In genomic region chr2:27075485-27075884, GRCm38 (mm10) we compare ENCODE assay signal across 8 mouse cellular contexts. TPM values are rescaled to one million over a fixed set of nuclear protein-coding genes. Genes with fewer than 3 reads are reported as not detected.
DNase-seq lines count a peak whose midpoint lies in the region; ATAC-seq and TF ChIP-seq lines count a peak whose summit lies in the region.

No protein-coding gene starts in this region.

- no peaks in the 10 kb centered on the region for H3K9me3 ChIP-seq in kidney, embryonic 14.5 days (ENCODE audit: control insufficient read depth, low read length)
- H3K9me3 ChIP-seq in embryonic facial prominence, embryonic 15.5 days (replicated peaks) = no peaks in the 10 kb centered on the region
- H3K9me3 ChIP-seq in limb, embryonic 14.5 days (ENCODE audit: control insufficient read depth, low read length) = no peaks in the 10 kb centered on the region

- no peaks in the 10 kb centered on the region; the same call in 1 of the 2 replicates for H3K27me3 ChIP-seq in kidney, embryonic 14.5 days (ENCODE audit: control insufficient read depth, insufficient read depth, low read length)
- peaks cover 13% of the 10 kb centered on the region for H3K27me3 ChIP-seq in embryonic facial prominence, embryonic 15.5 days
- H3K27me3 ChIP-seq in limb, embryonic 14.5 days (ENCODE audit: control insufficient read depth, insufficient read depth, low read length) = no peaks in the 10 kb centered on the region

- no peak overlapping the region for H3K9ac ChIP-seq in kidney, embryonic 14.5 days (ENCODE audit: low read depth, low read length)
- no peak overlapping the region for H3K9ac ChIP-seq in embryonic facial prominence, embryonic 15.5 days
- no peak overlapping the region for H3K9ac ChIP-seq in limb, embryonic 14.5 days (ENCODE audit: low read depth, low read length, severe bottlenecking)

- no peak for ATAC-seq in kidney, embryonic 14.5 days (ENCODE audit: low FRiP score, low TSS enrichment)
- ATAC-seq in embryonic facial prominence, embryonic 15.5 days (ENCODE audit: insufficient number of reproducible peaks, low FRiP score, low TSS enrichment, low read depth) = 0 out of 2 replicates have a peak, but pooled peaks have one; percentile 13
- ATAC-seq in limb, embryonic 14.5 days (ENCODE audit: low FRiP score, low read depth) = peak; percentile 20

- no peaks in the 10 kb centered on the region for H3K36me3 ChIP-seq in kidney, embryonic 14.5 days (ENCODE audit: control insufficient read depth, insufficient read depth, low read length)
- no peaks in the 10 kb centered on the region for H3K36me3 ChIP-seq in embryonic facial prominence, embryonic 15.5 days
- no peaks in the 10 kb centered on the region for H3K36me3 ChIP-seq in limb, embryonic 14.5 days (ENCODE audit: control insufficient read depth, insufficient read depth, low read length)

- 56% methylated on average over 3 of the region's 3 CpGs for WGBS in kidney, embryonic 14.5 days
- 67% methylated on average over 3 of the region's 3 CpGs for WGBS in embryonic facial prominence, embryonic 15.5 days
- WGBS in limb, embryonic 14.5 days = 34% methylated on average over 3 of the region's 3 CpGs

- H3K4me2 ChIP-seq in kidney, embryonic 14.5 days (replicated peaks; ENCODE audit: low read depth, low read length) = no peak overlapping the region
- H3K4me2 ChIP-seq in embryonic facial prominence, embryonic 15.5 days (replicated peaks) = no peak overlapping the region
- no peak overlapping the region for H3K4me2 ChIP-seq in limb, embryonic 14.5 days (replicated peaks; ENCODE audit: low read depth, low read length, severe bottlenecking)

- no peak for TF ChIP-seq POLR2A in limb, embryonic 14.5 days (IDR thresholded peaks at IDR 0.05; ENCODE audit: borderline replicate concordance, extremely low read depth, insufficient read depth, insufficient read length)

- peaks cover 20% of the 10 kb centered on the region for H3K4me1 ChIP-seq in kidney, embryonic 14.5 days (ENCODE audit: control insufficient read depth, insufficient read depth, low read length)
- H3K4me1 ChIP-seq in embryonic facial prominence, embryonic 15.5 days = peaks cover 34% of the 10 kb centered on the region
- H3K4me1 ChIP-seq in limb, embryonic 14.5 days (ENCODE audit: control insufficient read depth, insufficient read depth, low read length) = peaks cover 76% of the 10 kb centered on the region

- peak; percentile 51 for DNase-seq in kidney, adult 11 months
- peak; percentile 28 for DNase-seq in CD4-positive helper T cell, adult 2 months (ENCODE audit: low read depth, low spot score)
- DNase-seq in ZHBTc4 (ENCODE audit: low read depth, low spot score) = peak; percentile 43
- DNase-seq in limb, embryonic 14.5 days (ENCODE audit: low spot score) = no peak
- peak; percentile 33 to 36 for DNase-seq in thymus, postnatal 36 days
- no peak for DNase-seq in layer of hippocampus, adult 18-20 months (ENCODE audit: low spot score in 2 of 2)

- H3K27ac ChIP-seq in kidney, embryonic 14.5 days (ENCODE audit: low read depth, low read length) = no peak overlapping the region
- no peak overlapping the region for H3K27ac ChIP-seq in embryonic facial prominence, embryonic 15.5 days (replicated peaks)
- H3K27ac ChIP-seq in limb, embryonic 14.5 days (replicated peaks; ENCODE audit: low read depth, low read length) = no peak overlapping the region

- H3K4me3 ChIP-seq in kidney, embryonic 14.5 days (ENCODE audit: low read length) = no peak overlapping the region
- H3K4me3 ChIP-seq in embryonic facial prominence, embryonic 15.5 days (replicated peaks) = no peak overlapping the region
- no peak overlapping the region for H3K4me3 ChIP-seq in limb, embryonic 14.5 days (replicated peaks; ENCODE audit: low read length)

RNA-seq across cellular contexts. Expression of gene Mymk, which starts 3.5 kb away (rescaled TPM):
- 0.54 TPM in 1 of 2 replicates, not detected in the other for polyA plus RNA-seq in kidney, embryonic 14.5 days (2014; fragmentation: Nextera tagmentation; extraction: Ambion mirVana)
- 63.7 and 71.1 TPM in 2 replicates for polyA plus RNA-seq in embryonic facial prominence, embryonic 15.5 days (2015; fragmentation: Nextera tagmentation; extraction: Ambion mirVana)
- 46.8 and 60.5 TPM in 2 replicates for polyA plus RNA-seq in limb, embryonic 14.5 days (2012; rRNA removed)
- 47.8 and 70.4 TPM in 2 replicates for polyA plus RNA-seq in limb, embryonic 14.5 days (2014; fragmentation: Nextera tagmentation; extraction: Ambion mirVana)
- under 1 TPM; 0.69 to 0.91 TPM for total RNA-seq in layer of hippocampus, adult 18-20 months (2021)

RNA-seq across cellular contexts. Expression of gene Adamtsl2, which starts 3.7 kb away (rescaled TPM):
- polyA plus RNA-seq in kidney, embryonic 14.5 days (2014; fragmentation: Nextera tagmentation; extraction: Ambion mirVana) = 0.51 and 0.65 TPM in 2 replicates
- polyA plus RNA-seq in embryonic facial prominence, embryonic 15.5 days (2015; fragmentation: Nextera tagmentation; extraction: Ambion mirVana) = 3.8 and 5.0 TPM in 2 replicates
- polyA plus RNA-seq in limb, embryonic 14.5 days (2012; rRNA removed) = 16.1 and 21.5 TPM in 2 replicates
- polyA plus RNA-seq in limb, embryonic 14.5 days (2014; fragmentation: Nextera tagmentation; extraction: Ambion mirVana) = 9.3 and 12.9 TPM in 2 replicates
- 10 to 100 TPM; 13.2 to 13.7 TPM for total RNA-seq in layer of hippocampus, adult 18-20 months (2021)

RNA-seq across cellular contexts. Expression of gene Slc2a6, which starts 47.7 kb away (rescaled TPM):
- polyA plus RNA-seq in kidney, embryonic 14.5 days (2014; fragmentation: Nextera tagmentation; extraction: Ambion mirVana) = 0.37 and 0.64 TPM in 2 replicates
- polyA plus RNA-seq in embryonic facial prominence, embryonic 15.5 days (2015; fragmentation: Nextera tagmentation; extraction: Ambion mirVana) = 0.91 and 1.1 TPM in 2 replicates
- 0.73 and 1.0 TPM in 2 replicates for polyA plus RNA-seq in limb, embryonic 14.5 days (2012; rRNA removed)
- 0.48 and 0.88 TPM in 2 replicates for polyA plus RNA-seq in limb, embryonic 14.5 days (2014; fragmentation: Nextera tagmentation; extraction: Ambion mirVana)
- 10 to 100 TPM; 31.7 to 34.6 TPM for total RNA-seq in layer of hippocampus, adult 18-20 months (2021)

Comparison
In these comparisons a context has a peak if more than half of its experiments do, and no peak if none do; other contexts are left out.
1. DNase-seq: peak in kidney, adult 11 months (single experiment), CD4-positive helper T cell, adult 2 months (single experiment), ZHBTc4 (single experiment) and thymus, postnatal 36 days (2 of 2); none in limb, embryonic 14.5 days (single experiment) and layer of hippocampus, adult 18-20 months (0 of 2).
2. RNA of gene Mymk, which starts 3.5 kb away (polyA plus RNA-seq): 46.8 to 70.4 TPM in limb, embryonic 14.5 days and 63.7 to 71.1 TPM in embryonic facial prominence, embryonic 15.5 days; 0.54 TPM in kidney, embryonic 14.5 days; every median in the first group is over 10 times any median in the second.